Mouse (Mus musculus): ENCODE results near the gene Casp8.
"Not testable (repeated sequence)": the region's sequence is repeated elsewhere in the genome, so short reads cannot be mapped to it uniquely, and the experiment has no call there.

DNA sequence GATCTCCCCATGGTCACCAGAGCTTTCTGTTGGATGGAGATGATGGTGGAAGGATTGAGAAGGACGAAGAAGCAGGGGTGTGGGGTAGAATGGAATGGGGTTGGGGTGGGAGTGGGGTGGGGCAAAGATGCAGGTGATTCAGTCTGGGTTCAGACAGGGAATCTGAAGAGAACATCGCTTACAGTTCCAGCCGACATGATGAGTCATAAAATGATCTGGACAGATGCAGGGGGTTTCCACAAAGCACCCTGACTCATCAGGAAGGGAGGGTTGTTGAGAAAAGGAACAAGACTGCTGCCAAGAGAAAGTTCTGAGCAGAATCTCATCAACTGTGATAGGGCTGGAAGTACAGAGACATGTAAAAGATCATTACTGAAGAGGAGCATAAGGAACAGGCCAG lies 61.6 kb downstream of the Casp8 start:
- TF ChIP-seq CTCF, POLR2A (IDR thresholded peaks at IDR 0.05; ENCODE audit: extremely low read depth, insufficient read depth, low read length): not testable (repeated sequence)

All from cortical plate, adult 2 months (tissue).